Mouse (Mus musculus): Measurements from ENCODE around the gene Apbb1ip.

DNA sequence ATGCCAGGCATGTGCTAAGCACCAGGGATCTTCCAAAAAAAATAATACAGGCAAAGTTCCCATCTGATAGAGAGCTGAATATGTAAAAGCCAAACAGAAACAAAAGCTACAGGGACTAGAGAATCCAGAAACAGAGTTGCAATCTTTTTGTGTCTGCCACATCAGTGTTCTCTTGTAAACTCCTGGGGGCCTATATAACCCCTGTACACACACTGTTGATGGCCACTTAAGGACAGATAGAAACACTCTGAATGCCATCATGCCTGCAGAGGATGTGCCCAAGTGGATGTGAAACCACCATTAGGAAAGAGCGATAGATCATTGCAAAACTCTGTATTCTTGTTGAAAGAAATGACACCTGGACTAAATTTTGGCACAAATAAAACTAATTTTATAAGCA, 91.9 kb downstream of the Apbb1ip start:
- TF ChIP-seq CTCF (IDR thresholded peaks at IDR 0.05; ENCODE audit: extremely low read depth, insufficient read depth, low read length) = no peak
- TF ChIP-seq POLR2A (IDR thresholded peaks at IDR 0.05; ENCODE audit: extremely low read depth, insufficient read depth, low read length) = no peak
